Mouse (Mus musculus): ENCODE data around the gene Ccdc162. TPM values are rescaled to one million over a fixed set of nuclear protein-coding genes. Genes with fewer than 3 reads are reported as not detected.

The Ccdc162 gene
- total and polyA plus RNA-seq, 3 experiments, result 0.60 TPM; not detected in 2

DNA sequence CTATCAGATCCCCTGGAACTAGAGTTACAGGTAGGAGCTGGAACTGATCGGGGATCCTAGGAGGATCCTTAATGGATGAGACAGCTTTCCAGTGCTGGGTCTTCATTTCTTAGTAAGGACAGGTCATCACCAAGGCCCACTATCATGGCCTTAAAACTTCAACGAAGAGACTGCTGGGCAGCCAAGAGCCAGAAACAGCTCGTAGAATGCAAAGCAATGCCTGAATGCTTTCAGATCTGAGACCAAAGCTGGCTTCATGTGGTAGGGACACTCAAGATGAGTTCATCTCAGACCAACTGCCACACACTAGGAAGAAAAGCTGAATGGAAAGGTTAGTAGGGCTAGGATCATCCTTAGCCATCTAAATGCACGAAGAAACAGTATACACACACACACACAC, 177.4 kb downstream of the Ccdc162 start:
- no peak for TF ChIP-seq GATA1 (IDR thresholded peaks at IDR 0.05; ENCODE audit: borderline replicate concordance, low read length)
- TF ChIP-seq CTCF (IDR thresholded peaks at IDR 0.05; ENCODE audit: low read depth, low read length), result no peak
- TF ChIP-seq TAL1 (conservative IDR thresholded peaks at IDR 0.05; ENCODE audit: low read depth, low read length), result no peak
- TF ChIP-seq POLR2AphosphoS5 (IDR thresholded peaks at IDR 0.05; ENCODE audit: insufficient replicate concordance, low read depth, low read length), result no peak
- TF ChIP-seq GATA2 (IDR thresholded peaks at IDR 0.05; ENCODE audit: borderline replicate concordance, low read depth, low read length), result no peak
- H3K36me3 ChIP-seq (replicated peaks), result peaks cover 23% of the 10 kb centered on the region
- no peaks in the 10 kb centered on the region for H3K27me3 ChIP-seq (ENCODE audit: insufficient read depth, low read length)
- DNase-seq (ENCODE audit: low spot score) (no peak), ATAC-seq (ENCODE audit: extremely low read depth, insufficient number of reproducible peaks, low FRiP score, poor library complexity, severe bottlenecking) (no peak)
- H3K9me3 ChIP-seq (replicated peaks), result no peaks in the 10 kb centered on the region
- H3K4me1 ChIP-seq (ENCODE audit: insufficient read depth, low read depth, low read length), result no peaks in the 10 kb centered on the region
- H3K4me3 ChIP-seq (ENCODE audit: low read depth, low read length), result no peak overlapping the region

- no peak for ATAC-seq (ENCODE audit: extremely low read depth, insufficient number of reproducible peaks, low FRiP score, poor library complexity, severe bottlenecking)
- H3K9me3 ChIP-seq (replicated peaks), result no peaks in the 10 kb centered on the region
- TF ChIP-seq CTCF (IDR thresholded peaks at IDR 0.05; ENCODE audit: low read depth, low read length) (no peak), POLR2AphosphoS5 (IDR thresholded peaks at IDR 0.05; ENCODE audit: insufficient replicate concordance, low read depth, low read length) (no peak)
- peaks cover 34% of the 10 kb centered on the region for H3K36me3 ChIP-seq (replicated peaks)
- no peak overlapping the region for H3K4me3 ChIP-seq (ENCODE audit: low read depth, low read length)
- no peak for DNase-seq (ENCODE audit: low spot score)
- H3K4me1 ChIP-seq (ENCODE audit: insufficient read depth, low read depth, low read length), result no peaks in the 10 kb centered on the region
- no peaks in the 10 kb centered on the region for H3K27me3 ChIP-seq (ENCODE audit: insufficient read depth, low read length)
Observed at GRCm38 (mm10) chr10:41537983-41538330, 178.5 kb downstream of the Ccdc162 start.

DNA sequence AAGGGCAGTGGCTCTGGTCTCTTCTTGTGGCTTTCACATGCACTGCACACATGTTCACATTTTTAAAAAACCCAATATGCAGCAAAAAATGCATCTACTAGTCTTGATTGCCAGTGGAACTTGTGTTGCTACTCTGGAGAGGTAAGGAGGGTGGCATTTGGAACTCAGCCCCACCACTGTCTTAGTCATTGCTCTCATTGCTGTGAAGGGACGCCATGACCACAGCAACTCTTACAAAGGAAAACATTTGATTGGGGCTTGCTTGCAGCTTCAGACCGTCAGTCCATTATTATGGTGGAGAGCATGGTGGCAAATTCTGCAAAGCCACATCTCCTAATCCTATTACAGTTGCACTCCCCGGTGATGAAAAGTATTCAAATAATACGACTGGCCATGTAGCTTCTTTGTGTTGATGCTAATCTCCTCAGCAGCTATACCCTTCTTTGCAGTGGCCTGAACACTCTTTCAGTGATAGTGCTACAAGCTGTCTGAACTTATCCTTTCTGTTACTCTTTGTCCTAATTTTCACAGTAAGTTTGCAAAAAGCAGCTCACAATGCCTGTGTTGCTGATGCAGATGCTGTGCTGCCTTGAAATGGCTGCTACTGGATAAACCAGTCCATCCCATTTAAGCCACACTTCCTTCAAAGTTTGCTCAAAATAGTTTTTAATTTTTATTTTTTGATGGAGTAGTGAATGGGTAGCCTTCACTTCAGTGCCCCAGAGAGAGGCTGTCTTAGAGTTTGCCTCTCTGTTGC, 179.0 kb downstream of the Ccdc162 start:
- H3K9me3 ChIP-seq (replicated peaks), result no peaks in the 10 kb centered on the region
- TF ChIP-seq CTCF (IDR thresholded peaks at IDR 0.05; ENCODE audit: low read depth, low read length) (no peak), GATA2 (IDR thresholded peaks at IDR 0.05; ENCODE audit: borderline replicate concordance, low read depth, low read length) (no peak), POLR2AphosphoS5 (IDR thresholded peaks at IDR 0.05; ENCODE audit: insufficient replicate concordance, low read depth, low read length) (no peak), GATA1 (IDR thresholded peaks at IDR 0.05; ENCODE audit: borderline replicate concordance, low read length) (no peak), TAL1 (conservative IDR thresholded peaks at IDR 0.05; ENCODE audit: low read depth, low read length) (no peak)
- no peak for ATAC-seq (ENCODE audit: extremely low read depth, insufficient number of reproducible peaks, low FRiP score, poor library complexity, severe bottlenecking)

DNA sequence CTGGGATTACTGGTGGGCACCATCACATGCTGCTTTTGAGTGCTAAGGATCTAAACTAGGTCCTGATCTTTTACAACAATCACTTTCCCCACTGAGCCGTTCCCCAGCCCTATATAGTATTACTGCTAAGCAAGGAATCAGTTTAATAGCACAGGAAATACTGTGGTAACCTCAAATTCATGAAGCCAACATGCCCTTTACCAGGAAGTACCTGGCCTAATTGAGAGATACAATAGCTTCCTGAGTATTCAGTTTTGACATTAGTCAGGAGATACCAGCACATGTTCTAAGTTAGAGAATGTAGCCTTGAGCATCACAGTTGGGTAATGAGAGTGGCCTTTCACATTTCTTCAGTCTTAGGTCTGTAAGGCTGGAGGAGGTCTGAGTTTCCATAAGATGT, 179.7 kb downstream of the Ccdc162 start:
- TF ChIP-seq GATA1 (IDR thresholded peaks at IDR 0.05; ENCODE audit: borderline replicate concordance, low read length) (no peak), POLR2AphosphoS5 (IDR thresholded peaks at IDR 0.05; ENCODE audit: insufficient replicate concordance, low read depth, low read length) (no peak), TAL1 (conservative IDR thresholded peaks at IDR 0.05; ENCODE audit: low read depth, low read length) (no peak)
- Histone ChIP-seq H3K4me3 (ENCODE audit: low read depth, low read length) (no peak overlapping the region), H3K27me3 (ENCODE audit: insufficient read depth, low read length) (no peaks in the 10 kb centered on the region), H3K4me1 (ENCODE audit: insufficient read depth, low read depth, low read length) (no peaks in the 10 kb centered on the region), H3K36me3 (replicated peaks) (peaks cover 40% of the 10 kb centered on the region), H3K9me3 (replicated peaks) (no peaks in the 10 kb centered on the region)
- no peak for DNase-seq (ENCODE audit: low spot score)
- ATAC-seq (ENCODE audit: extremely low read depth, insufficient number of reproducible peaks, low FRiP score, poor library complexity, severe bottlenecking), result no peak

More for the DNA sequence above, 179.0 kb downstream of the Ccdc162 start:
- peaks cover 39% of the 10 kb centered on the region for H3K36me3 ChIP-seq (replicated peaks)
- H3K27me3 ChIP-seq (ENCODE audit: insufficient read depth, low read length), result no peaks in the 10 kb centered on the region
- no peaks in the 10 kb centered on the region for H3K4me1 ChIP-seq (ENCODE audit: insufficient read depth, low read depth, low read length)
- no peak for DNase-seq (ENCODE audit: low spot score)
- no peak overlapping the region for H3K4me3 ChIP-seq (ENCODE audit: low read depth, low read length)

DNA sequence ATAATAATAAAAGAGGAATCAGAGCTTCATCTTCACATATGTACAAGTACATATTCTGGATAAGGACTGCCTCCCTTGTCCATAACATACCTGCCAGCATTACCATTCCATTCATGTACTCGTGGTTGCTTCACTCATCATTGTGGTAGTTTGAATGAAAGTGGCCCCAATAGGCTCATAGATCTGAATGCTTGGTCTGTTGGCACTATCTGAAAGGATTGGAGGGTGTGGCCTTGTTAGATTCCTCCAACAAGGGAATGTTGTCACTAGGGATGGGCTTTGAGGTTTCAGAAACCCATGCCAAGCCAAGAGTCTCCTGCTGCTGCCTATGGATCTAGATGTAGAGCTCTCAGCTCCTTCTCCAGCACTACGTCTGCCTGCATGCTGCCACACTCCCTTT, 180.4 kb downstream of the Ccdc162 start:
- ATAC-seq (ENCODE audit: extremely low read depth, insufficient number of reproducible peaks, low FRiP score, poor library complexity, severe bottlenecking) (no peak), DNase-seq (ENCODE audit: low spot score) (no peak)
- Histone ChIP-seq H3K4me1 (ENCODE audit: insufficient read depth, low read depth, low read length) (no peaks in the 10 kb centered on the region), H3K4me3 (ENCODE audit: low read depth, low read length) (no peak overlapping the region), H3K9me3 (replicated peaks) (no peaks in the 10 kb centered on the region), H3K36me3 (replicated peaks) (peaks cover 46% of the 10 kb centered on the region), H3K27me3 (ENCODE audit: insufficient read depth, low read length) (no peaks in the 10 kb centered on the region)
- TF ChIP-seq GATA2 (IDR thresholded peaks at IDR 0.05; ENCODE audit: borderline replicate concordance, low read depth, low read length) (no peak), GATA1 (IDR thresholded peaks at IDR 0.05; ENCODE audit: borderline replicate concordance, low read length) (no peak), CTCF (IDR thresholded peaks at IDR 0.05; ENCODE audit: low read depth, low read length) (no peak), POLR2AphosphoS5 (IDR thresholded peaks at IDR 0.05; ENCODE audit: insufficient replicate concordance, low read depth, low read length) (no peak), TAL1 (conservative IDR thresholded peaks at IDR 0.05; ENCODE audit: low read depth, low read length) (no peak)

DNA sequence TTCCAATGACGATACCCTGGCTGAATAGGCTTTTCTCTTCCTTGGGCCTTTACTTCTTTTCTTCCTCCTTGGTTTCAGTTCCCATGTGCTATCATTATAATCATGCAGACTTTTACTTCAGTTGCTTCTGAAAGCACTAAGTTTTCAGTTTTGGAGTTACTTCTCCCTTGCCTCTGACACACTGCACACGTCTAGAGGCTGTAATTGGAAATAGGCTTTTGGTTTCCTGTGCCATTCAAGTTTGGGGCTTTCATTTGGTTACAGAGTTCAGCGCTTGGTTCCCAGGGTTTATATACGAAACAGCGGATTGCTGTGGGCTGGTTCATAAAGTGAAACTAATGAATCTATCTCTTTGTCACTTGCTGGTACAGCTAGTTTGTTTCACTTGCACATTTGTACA, 186.5 kb downstream of the Ccdc162 start:
- Histone ChIP-seq H3K36me3 (replicated peaks) (peaks cover 82% of the 10 kb centered on the region), H3K27me3 (ENCODE audit: insufficient read depth, low read length) (no peaks in the 10 kb centered on the region), H3K4me3 (ENCODE audit: low read depth, low read length) (no peak overlapping the region), H3K9me3 (replicated peaks) (no peaks in the 10 kb centered on the region), H3K4me1 (ENCODE audit: insufficient read depth, low read depth, low read length) (peaks cover 15% of the 10 kb centered on the region)
- DNase-seq (ENCODE audit: low spot score) (no peak), ATAC-seq (ENCODE audit: extremely low read depth, insufficient number of reproducible peaks, low FRiP score, poor library complexity, severe bottlenecking) (no peak)
- no peak for TF ChIP-seq CTCF (IDR thresholded peaks at IDR 0.05; ENCODE audit: low read depth, low read length)

- TF ChIP-seq TAL1 (conservative IDR thresholded peaks at IDR 0.05; ENCODE audit: low read depth, low read length) (peak; percentile 43), CTCF (IDR thresholded peaks at IDR 0.05; ENCODE audit: low read depth, low read length) (no peak), GATA2 (IDR thresholded peaks at IDR 0.05; ENCODE audit: borderline replicate concordance, low read depth, low read length) (no peak)
- ATAC-seq (ENCODE audit: extremely low read depth, insufficient number of reproducible peaks, low FRiP score, poor library complexity, severe bottlenecking), result no peak
- peaks cover 44% of the 10 kb centered on the region for H3K4me1 ChIP-seq (ENCODE audit: insufficient read depth, low read depth, low read length)
- no peaks in the 10 kb centered on the region for H3K27me3 ChIP-seq (ENCODE audit: insufficient read depth, low read length)
- H3K9me3 ChIP-seq (replicated peaks), result no peaks in the 10 kb centered on the region
- DNase-seq (ENCODE audit: low spot score), result no peak
- peaks cover 70% of the 10 kb centered on the region for H3K36me3 ChIP-seq (replicated peaks)
- no peak overlapping the region for H3K4me3 ChIP-seq (ENCODE audit: low read depth, low read length)
Observed at GRCm38 (mm10) chr10:41525696-41526095, 190.7 kb downstream of the Ccdc162 start.
